Mouse (Mus musculus) bone marrow, adult 2 months (tissue): ENCODE data around the gene Tas2r135.

Source experiments
- CTCF ChIP-seq: fragments of 200-500 bp; IDR thresholded peaks from 2 replicates; pipeline ENCODE4 v1.5.1; 2011; ENCODE audit warnings: low read length, control low read depth; ENCODE audit not compliant: control insufficient read depth, insufficient read depth
- POLR2A ChIP-seq: fragments of 200-500 bp; IDR thresholded peaks from 2 replicates; pipeline ENCODE4 v1.6.1; 2011; ENCODE audit warnings: low read depth, mild to moderate bottlenecking, control low read depth, low read length, borderline replicate concordance; ENCODE audit not compliant: control insufficient read depth

DNA sequence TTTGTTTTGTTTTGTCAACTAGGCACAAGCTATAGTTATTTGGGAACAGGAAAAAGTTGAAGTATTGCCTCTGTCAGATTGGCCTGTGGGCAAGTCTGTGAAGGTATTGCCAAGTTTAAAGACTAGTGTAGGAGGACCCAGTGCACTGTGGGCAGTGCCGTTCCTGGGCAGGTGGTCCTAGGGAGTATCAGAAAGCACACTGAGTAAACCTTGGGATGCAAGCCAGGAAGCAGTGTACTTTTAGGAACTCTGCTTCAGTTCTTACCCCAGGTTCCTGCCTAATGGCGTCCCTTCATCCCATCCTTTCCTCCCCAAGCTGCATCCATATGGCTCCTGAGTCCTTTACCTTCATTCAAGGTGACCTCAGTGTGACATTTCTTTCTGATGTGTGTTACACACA, 30.1 kb upstream of the Tas2r135 start:
- TF ChIP-seq CTCF (no peak), POLR2A (no peak)
